Mouse (Mus musculus) ES-E14 (cell line): ENCODE measurements around the gene Il2rg. TPM values are rescaled to one million over a fixed set of nuclear protein-coding genes. Genes with fewer than 3 reads are reported as not detected.

Experiments
- DNase-seq: peaks from one replicate; pipeline ENCODE4 v3.0.0-alpha.2; 2013; ENCODE audit warnings: low read depth, low spot score
- H3K27ac ChIP-seq: 2 replicates; pipeline ENCODE4 v1.5.1; 2012; ENCODE audit warnings: low read depth, mild to moderate bottlenecking, low read length, moderate library complexity, mixed read lengths; ENCODE audit not compliant: poor library complexity, insufficient read depth, severe bottlenecking
- H3K36me3 ChIP-seq: 2 replicates; pipeline ENCODE4 v1.6.1; 2012; ENCODE audit warnings: mild to moderate bottlenecking, low read length, moderate library complexity, mixed read lengths; ENCODE audit not compliant: control insufficient read depth, poor library complexity, insufficient read depth, severe bottlenecking
- H3K4me1 ChIP-seq, 2 experiments: fragments of 150-350 bp in 1 of 2; sonication (generic) in 1 of 2; 2 replicates each; pipeline ENCODE4 v1.6.1; 2012; ENCODE audit warnings: low read length in 2 of 2, mild to moderate bottlenecking in 1 of 2, mixed read lengths in 1 of 2; ENCODE audit not compliant: control insufficient read depth in 2 of 2, insufficient read depth in 2 of 2, poor library complexity in 1 of 2
- H3K4me3 ChIP-seq, 2 experiments: fragments of 150-350 bp in 1 of 2; sonication (generic) in 1 of 2; 2 replicates each; pipeline ENCODE4 v1.5.1; 2012; ENCODE audit warnings: low read length in 2 of 2, low read depth in 1 of 2, mild to moderate bottlenecking in 1 of 2, mixed read lengths in 1 of 2; ENCODE audit not compliant: insufficient read depth in 1 of 2, poor library complexity in 1 of 2, severe bottlenecking in 1 of 2
- H3K9ac ChIP-seq: 2 replicates; pipeline ENCODE4 v1.6.1; 2012; ENCODE audit warnings: low read depth, mild to moderate bottlenecking, low read length, mixed read lengths; ENCODE audit not compliant: poor library complexity, insufficient read depth, severe bottlenecking
- H3K9me3 ChIP-seq: fragments of 150-350 bp; sonication (generic); 2 replicates; pipeline ENCODE4 v1.6.1; 2012; ENCODE audit warnings: low read depth, mild to moderate bottlenecking, low read length; ENCODE audit not compliant: control insufficient read depth, insufficient read depth
- CHD2 ChIP-seq: IDR thresholded peaks from 2 replicates; pipeline ENCODE4 v1.6.1; 2014; ENCODE audit warnings: mild to moderate bottlenecking, low read depth, low read length, inconsistent platforms
- HCFC1 ChIP-seq: IDR thresholded peaks from 2 replicates; pipeline ENCODE4 v1.6.1; 2012; ENCODE audit warnings: low read length, inconsistent platforms, borderline replicate concordance; ENCODE audit not compliant: insufficient read depth
- MAFK ChIP-seq: IDR thresholded peaks from 2 replicates; pipeline ENCODE4 v1.6.1; 2014; ENCODE audit warnings: mild to moderate bottlenecking, low read depth, low read length, inconsistent platforms; ENCODE audit not compliant: insufficient read depth
- ZC3H11A ChIP-seq: IDR thresholded peaks from 2 replicates; pipeline ENCODE4 v1.6.1; 2012; ENCODE audit warnings: low read depth, mild to moderate bottlenecking, inconsistent platforms, low read length, borderline replicate concordance
- ZNF384 ChIP-seq: IDR thresholded peaks from 2 replicates; pipeline ENCODE4 v1.6.1; 2012; ENCODE audit warnings: low read depth, low read length, inconsistent platforms
- in situ Hi-C, 2 experiments: fragments of 600-800 bp; cut with MboI; formaldehyde crosslinking; loops; one replicate each; pipeline ENCODE4 v1.15.1; 2025; ENCODE audit warnings: low sequenced_read_pairs in 2 of 2, inconsistent platforms in 1 of 2; ENCODE audit not compliant: unreplicated experiment in 2 of 2
- total RNA-seq: library from RNA; depleted of rRNA; stranded (reverse); fragments of 300-350 nt; gene quantifications from 2 replicates; pipeline ENCODE4 v1.2.3, GENCODE M21; 2012

Il2rg gene
- total RNA-seq, 1 experiment: 2.6 TPM

- Histone ChIP-seq H3K9me3 (no peaks in the 10 kb centered on the region), H3K36me3 (peaks cover 38% of the 10 kb centered on the region), H3K4me1 (no peaks in the 10 kb centered on the region), H3K9ac (no peak overlapping the region), H3K27ac (no peak overlapping the region), H3K4me3 (no peak overlapping the region)
- TF ChIP-seq ZC3H11A: no peak
- TF ChIP-seq CHD2: no peak
- TF ChIP-seq ZNF384: no peak
- TF ChIP-seq MAFK: no peak
- TF ChIP-seq HCFC1: no peak
- no peak for DNase-seq
- in situ Hi-C loops: no loop called here
Observed at GRCm38 (mm10) chrX:101290111-101290510, 22.1 kb upstream of the Il2rg start.

- no peaks in the 10 kb centered on the region for H3K4me1 ChIP-seq
- no peak for DNase-seq
- H3K9ac ChIP-seq: no peak overlapping the region
- H3K4me3 ChIP-seq: no peak overlapping the region
- no peak for TF ChIP-seq MAFK
- TF ChIP-seq ZNF384: no peak
- no peak for TF ChIP-seq ZC3H11A
- TF ChIP-seq CHD2: no peak
- TF ChIP-seq HCFC1: no peak
- in situ Hi-C loops: no loop called here
- no peak overlapping the region for H3K27ac ChIP-seq
- H3K9me3 ChIP-seq: no peaks in the 10 kb centered on the region
- peaks cover 38% of the 10 kb centered on the region for H3K36me3 ChIP-seq
Observed at GRCm38 (mm10) chrX:101289037-101289436, 21.0 kb upstream of the Il2rg start.

GRCm38 (mm10) chrX:101288432-101288831 is 20.4 kb upstream of the Il2rg start:
- no peak overlapping the region for H3K4me3 ChIP-seq
- H3K9ac ChIP-seq: no peak overlapping the region
- DNase-seq: no peak
- TF ChIP-seq HCFC1: no peak
- TF ChIP-seq MAFK: no peak
- TF ChIP-seq CHD2: no peak
- TF ChIP-seq ZC3H11A: no peak
- no peaks in the 10 kb centered on the region for H3K9me3 ChIP-seq
- peaks cover 38% of the 10 kb centered on the region for H3K36me3 ChIP-seq
- no peak overlapping the region for H3K27ac ChIP-seq
- H3K4me1 ChIP-seq: no peaks in the 10 kb centered on the region
- in situ Hi-C loops: no loop called here

- TF ChIP-seq HCFC1: no peak
- TF ChIP-seq MAFK: no peak
- no peak for TF ChIP-seq CHD2
- no peak for TF ChIP-seq ZNF384
- TF ChIP-seq ZC3H11A: no peak
- in situ Hi-C loops: no loop called here
- DNase-seq: no peak
- Histone ChIP-seq H3K27ac (no peak overlapping the region), H3K4me1 (no peaks in the 10 kb centered on the region), H3K4me3 (no peak overlapping the region), H3K9ac (no peak overlapping the region), H3K9me3 (no peaks in the 10 kb centered on the region), H3K36me3 (peaks cover 39% of the 10 kb centered on the region)
Observed at GRCm38 (mm10) chrX:101287543-101287942, 19.5 kb upstream of the Il2rg start.

GRCm38 (mm10) chrX:101285953-101286670 is 18.1 kb upstream of the Il2rg start:
- H3K36me3 ChIP-seq: peaks cover 43% of the 10 kb centered on the region
- no peak overlapping the region for H3K4me3 ChIP-seq
- no peaks in the 10 kb centered on the region for H3K4me1 ChIP-seq
- H3K27ac ChIP-seq: no peak overlapping the region
- H3K9ac ChIP-seq: no peak overlapping the region
- DNase-seq: no peak
- in situ Hi-C loops: no loop called here
- no peaks in the 10 kb centered on the region for H3K9me3 ChIP-seq
- TF ChIP-seq ZC3H11A (no peak), ZNF384 (no peak), CHD2 (no peak), MAFK (no peak), HCFC1 (no peak)
